Mouse (Mus musculus) retina, embryonic 14.5 days (tissue): ENCODE data around the gene Slc44a3.

Experiments
- DNase-seq: peaks from one replicate; pipeline ENCODE4 v3.0.0-alpha.2; 2015; ENCODE audit warnings: low spot score

The Slc44a3 gene

DNA sequence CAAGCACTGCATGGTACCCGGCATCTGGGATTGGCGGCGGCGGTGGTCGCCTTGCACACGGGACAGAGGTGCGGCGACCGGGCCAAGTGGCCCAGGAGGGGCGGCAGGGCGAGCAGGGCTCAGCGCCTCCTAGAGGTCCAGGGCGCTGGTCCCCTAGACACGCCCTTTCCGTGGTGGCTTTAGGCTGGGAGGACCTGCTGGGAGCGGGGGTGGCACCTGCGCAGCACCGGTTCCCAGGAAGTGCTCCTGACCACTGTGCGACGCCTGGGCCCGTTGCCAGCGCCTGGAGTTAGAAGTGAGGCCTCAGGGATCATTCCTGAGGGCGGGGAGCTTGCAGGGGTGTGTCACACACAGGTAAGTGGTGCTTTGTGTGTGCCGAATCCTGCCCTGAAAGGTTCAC, at the start of gene Slc44a3:
TSS of gene Slc44a3 (minus strand) at position 229 of the 400 bp plus-strand sequence.
- DNase-seq, result peak; percentile 41

GRCm38 (mm10) chr3:121579880-121580549, 47.8 kb upstream of the Slc44a3 start:
- DNase-seq, result no peak

DNA sequence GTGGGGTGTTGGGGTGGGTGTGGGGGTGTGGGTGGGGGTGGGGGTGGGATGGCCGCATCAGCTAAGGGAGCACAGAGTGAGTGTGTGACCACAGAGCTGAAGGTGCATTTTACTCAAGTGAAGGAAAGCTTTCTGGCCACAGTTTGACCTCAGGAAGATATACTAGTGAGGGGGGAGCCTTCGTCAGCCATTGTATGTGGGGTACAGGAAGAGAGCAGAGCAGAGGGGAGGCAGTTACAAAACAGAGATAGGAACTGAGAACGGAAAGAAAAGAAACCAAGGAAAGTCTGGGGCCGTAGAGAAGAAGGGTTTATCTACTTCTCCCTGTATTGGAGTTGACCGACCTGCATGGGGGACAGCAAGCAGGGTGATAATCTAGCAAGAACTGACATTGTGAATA, 47.2 kb upstream of the Slc44a3 start:
- no peak for DNase-seq

DNA sequence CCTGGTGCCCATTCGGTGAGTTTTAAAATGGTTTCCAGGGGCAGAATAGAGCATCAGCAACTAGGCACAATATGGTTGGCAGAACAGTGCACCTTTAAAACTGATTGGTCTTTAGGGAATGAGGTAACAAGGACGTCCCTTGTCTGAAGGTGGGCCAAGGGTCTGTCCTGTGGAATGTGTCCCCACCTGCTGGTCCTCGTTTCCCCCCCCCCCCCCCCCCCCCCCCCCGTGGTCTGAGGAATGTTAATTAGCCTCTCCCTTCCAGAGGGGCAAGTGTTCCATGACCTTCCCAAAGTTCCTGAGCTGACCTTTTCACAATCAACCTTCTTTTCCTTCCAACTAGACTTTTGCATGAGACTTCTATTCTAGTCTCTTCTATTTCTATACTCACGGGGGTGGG, 46.5 kb upstream of the Slc44a3 start:
- DNase-seq, result no peak

GRCm38 (mm10) chr3:121577641-121578040, 45.4 kb upstream of the Slc44a3 start:
- DNase-seq, result no peak

- no peak for DNase-seq
These were observed 44.9 kb upstream of the Slc44a3 start for GRCm38 (mm10) chr3:121577032-121577591.

- no peak for DNase-seq
These were observed 44.2 kb upstream of the Slc44a3 start for GRCm38 (mm10) chr3:121576367-121576766.

DNA sequence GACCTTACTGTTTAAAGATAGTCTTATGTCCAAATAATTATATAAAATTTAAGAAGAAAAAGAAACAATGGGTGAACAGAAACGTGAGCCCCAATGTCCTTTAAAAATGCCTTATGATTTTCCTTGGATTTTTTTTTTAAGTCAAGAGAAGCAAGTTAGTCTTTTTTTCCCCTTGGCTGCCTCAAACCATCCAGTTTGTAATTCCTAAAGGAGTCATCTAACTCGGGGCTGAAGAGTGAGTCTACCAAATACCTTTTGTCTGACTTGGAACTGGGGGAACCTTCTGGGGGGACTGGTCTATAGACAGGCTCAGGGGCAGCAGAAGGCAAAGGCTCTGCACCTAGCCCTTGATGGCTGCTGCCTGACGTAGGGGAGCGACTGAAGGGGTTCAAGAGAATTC, 42.2 kb upstream of the Slc44a3 start:
- no peak for DNase-seq

DNA sequence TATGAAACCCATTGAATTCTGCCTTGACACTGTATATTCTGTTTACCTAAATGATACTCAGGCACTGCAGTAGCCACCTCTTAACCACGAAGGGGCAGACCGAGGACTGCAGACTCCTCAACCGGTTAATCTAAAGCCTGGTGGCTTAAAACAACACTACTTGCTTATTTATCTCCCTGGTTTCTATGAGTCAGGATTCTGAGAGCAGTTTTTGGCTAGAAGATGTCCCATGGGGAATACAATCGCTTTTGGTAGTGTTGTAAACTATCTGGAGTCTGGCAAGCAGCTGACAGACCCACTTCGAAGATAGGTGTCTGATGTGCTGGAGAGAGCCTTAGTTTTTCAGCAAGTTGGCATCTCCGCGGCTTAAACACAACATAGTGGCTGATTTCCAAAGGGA, 41.7 kb upstream of the Slc44a3 start:
- DNase-seq, result no peak

DNA sequence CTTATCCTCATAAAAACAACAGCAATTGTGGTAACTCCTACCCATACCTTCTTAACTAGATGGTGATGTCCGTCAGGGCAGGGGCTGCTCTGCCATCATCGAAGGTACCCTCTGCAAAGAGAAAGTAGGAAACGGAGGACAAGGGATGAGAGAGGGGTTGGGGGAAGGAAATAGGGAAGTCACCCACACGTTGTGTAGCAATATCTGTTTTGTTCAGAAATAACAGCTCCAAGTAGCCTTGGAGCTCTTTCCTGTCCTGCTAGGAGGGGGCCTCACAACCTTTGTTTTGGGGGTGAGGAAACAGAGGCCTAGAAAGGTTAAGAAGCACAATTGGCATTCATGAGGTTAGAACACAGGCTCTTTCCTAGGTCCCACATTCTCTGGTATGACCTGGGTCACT, 39.3 kb upstream of the Slc44a3 start:
- DNase-seq, result no peak

DNA sequence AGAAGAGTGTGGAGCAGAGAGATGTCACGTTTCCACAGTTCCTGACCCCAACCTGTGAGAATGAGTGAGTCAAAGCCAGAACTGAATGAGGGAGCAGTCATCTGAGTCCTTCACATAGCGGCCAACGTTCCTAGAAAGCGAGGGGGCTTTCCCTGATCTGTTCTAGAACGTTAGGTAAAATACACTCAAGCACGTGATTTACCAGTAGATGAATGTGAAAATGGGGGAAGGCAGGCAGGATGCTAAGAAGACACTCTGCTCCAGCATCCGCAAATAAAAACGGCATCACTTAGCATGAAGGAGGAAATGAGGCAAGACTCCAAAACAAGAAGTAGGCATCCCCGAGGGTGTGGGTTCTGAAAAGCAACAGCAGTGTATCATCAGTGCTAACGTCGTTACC, 38.4 kb upstream of the Slc44a3 start:
- no peak for DNase-seq

- no peak for DNase-seq
These were observed 37.6 kb upstream of the Slc44a3 start for GRCm38 (mm10) chr3:121569767-121570166.

- no peak for DNase-seq
These were observed 36.8 kb upstream of the Slc44a3 start for GRCm38 (mm10) chr3:121569004-121569403.

DNA sequence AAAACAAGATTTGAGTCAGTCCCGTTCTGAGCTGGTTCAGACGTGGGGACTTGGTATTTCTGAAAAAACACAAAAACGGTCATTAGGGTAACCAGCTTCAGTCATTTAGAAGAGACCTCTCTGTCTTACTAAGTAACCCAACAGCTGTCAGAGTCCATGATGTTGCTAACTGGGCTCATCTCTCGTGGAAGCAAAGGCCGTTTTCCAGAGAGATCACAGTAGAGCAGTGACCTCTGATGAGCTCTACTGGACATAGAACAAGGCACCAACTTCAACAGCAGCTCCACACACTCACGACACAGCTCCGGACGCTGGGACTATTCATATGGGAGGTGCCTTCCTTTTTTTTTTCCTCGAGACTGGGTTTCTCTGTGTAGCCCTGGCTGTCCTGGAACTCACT, 35.7 kb upstream of the Slc44a3 start:
- DNase-seq, result no peak

GRCm38 (mm10) chr3:121567337-121567900, 35.2 kb upstream of the Slc44a3 start:
- DNase-seq, result no peak

DNA sequence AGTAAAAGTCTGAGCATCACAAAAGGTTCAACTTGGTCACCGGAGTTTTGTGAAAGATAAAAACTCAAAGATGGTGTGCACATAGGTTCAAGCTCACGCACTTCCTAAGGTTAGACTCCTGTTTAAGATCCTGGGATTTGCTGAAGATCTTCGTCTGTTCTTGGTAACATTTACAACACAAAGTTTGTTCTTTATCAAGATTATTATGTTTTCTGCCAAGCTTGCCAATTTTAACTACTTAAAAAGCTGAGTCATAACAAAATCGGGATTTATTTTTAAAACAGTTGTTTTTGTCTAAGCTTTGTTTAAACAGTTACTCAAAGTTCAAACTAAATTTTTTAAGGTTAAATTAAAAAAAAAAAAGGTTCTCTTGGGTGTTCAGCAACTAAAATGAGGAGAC, 34.7 kb upstream of the Slc44a3 start:
- DNase-seq, result no peak

DNA sequence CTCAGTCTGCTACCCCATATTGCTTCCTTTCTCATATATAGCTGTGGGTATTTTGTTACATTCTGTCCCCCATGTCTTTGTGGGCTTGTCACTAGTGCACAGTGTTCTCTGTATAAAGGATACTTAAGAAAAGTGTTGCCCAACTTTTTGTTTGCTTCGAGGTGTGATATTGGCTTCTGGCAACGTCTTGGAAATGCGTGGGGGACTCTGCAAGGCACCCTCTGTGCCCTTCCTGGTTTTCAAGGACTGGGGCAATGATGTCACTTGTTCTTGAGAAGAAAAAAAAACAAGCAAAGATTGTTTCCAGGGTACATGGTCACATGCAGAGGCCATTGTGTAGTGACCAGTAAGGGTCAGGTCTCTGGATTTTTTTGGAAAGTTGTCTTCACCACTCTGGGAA, 29.6 kb upstream of the Slc44a3 start:
- DNase-seq, result no peak

DNA sequence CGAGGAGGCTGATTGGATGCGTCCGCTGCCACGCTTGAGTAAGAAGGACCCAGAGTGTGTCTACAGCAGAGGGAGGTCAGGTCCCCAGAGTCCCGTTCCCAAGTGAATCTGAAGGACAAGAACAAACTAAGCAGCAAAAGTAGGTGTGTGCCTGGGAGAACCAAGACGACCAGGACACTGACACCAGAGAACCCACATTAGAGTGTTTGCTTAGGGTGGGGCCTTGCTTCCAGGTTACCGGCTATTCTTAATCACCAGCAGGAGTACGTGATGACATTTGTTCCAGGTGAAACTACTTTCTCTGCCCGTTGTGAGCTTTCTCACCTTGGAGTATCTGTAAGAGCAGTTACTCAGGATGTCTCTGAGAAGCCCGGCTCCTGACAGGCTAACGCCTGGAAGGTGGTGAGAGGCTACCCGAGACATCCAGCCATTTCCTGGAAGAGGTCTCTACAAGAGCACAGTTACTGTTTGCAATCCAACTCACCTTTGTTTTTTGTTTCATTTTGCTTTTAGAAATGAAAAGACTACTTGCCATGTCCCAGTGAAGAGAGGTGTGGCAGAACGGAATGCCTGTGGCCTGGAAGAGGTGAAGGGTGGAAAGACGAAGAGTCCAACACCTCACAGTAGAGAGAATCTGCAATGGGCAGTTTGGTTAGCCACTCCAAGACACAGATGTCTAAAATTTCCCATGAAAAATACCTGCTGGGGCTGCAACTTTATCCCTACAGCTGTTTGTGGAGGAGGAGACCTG, 28.1 kb upstream of the Slc44a3 start:
- no peak for DNase-seq

DNA sequence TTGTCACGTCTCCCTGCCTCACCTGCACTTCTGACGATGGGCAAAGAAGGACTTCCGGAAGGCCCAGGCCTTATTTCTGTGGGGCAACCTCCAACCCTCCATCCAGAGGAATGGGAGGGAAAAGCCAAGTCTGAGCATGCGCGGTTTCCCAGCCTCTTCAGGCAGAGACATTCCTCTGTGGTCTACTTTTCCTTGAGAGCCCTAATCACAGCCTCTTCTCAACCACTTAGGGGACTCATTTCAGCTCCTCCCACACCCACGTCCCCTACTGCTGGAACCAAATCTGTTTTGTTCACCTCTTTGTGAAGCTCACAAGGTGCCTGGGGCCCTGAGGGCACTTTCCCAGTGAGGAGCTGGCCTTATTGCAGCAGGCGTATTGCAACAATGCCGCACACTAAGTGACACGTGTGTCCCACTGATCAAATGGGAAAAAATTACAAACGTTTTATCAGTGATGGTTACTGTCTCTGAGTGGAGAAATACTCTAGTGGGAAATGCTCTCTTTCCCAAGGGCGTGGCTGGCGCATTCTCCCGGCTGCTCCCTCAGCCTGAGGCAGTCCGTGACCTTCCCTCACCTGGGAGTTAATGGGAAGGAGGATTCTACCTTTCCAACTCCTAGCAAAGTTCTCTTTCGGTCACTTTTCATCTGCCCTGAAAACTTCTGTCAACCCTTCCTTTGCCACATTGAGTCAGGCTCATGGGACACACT, 27.4 kb upstream of the Slc44a3 start:
- no peak for DNase-seq

DNA sequence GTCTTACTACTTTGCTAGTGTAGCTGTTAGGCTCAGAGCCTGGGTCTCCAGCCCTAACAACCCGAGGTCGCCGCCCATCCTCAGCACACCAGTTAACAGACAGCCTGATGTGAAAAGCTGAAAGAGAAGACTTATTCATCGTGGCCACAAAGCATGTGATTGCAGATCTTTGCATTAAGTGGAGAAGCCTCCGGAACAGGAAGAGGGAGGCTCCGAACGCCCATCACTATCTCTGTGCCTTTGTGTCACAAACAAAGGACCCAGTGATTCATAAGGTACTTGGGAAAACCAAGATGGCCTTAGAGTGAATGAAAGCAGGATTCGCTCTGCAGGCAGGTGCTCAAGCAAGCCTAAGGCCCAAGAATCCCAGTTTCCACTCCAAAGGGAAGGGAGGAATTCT, 26.7 kb upstream of the Slc44a3 start:
- DNase-seq, result no peak

DNA sequence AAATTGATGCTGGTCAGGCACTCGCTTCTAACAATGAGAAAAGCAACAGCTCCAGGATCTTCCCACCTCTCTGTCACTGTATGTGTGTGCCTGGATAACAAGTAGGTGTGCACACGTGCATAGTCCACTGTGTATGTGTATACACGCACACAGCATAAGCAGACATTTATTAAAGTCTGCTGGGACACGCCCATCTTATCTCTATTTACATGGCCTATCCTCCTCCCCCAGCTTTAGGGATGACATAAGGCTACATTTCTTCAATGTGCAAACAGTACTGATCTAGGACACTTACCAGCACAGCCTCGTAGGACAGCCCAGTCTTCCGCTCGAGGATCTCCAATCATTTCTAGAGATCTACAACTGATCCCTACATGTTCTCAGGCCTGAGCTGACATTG, 24.1 kb upstream of the Slc44a3 start:
- no peak for DNase-seq

DNA sequence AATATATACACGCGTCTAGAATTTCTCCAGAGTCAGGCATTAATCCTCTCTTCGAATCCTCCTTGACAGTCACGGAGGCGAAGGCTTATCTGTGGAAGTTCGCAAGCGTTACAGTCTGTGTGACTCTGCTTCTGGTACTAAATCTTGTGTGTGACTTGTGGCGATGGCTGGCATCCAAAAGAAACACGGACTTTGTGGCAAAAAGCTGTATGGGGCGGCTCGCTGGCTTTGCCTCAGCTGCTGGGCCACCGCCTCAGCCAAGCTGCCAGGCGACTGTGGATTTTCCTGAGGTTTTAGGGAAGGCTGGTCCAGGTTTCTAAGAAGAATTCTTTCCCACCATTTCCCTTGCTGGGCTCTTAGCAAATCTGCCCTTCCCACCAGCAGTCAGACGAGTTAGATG, 21.1 kb upstream of the Slc44a3 start:
- no peak for DNase-seq

- no peak for DNase-seq
These were observed 20.5 kb upstream of the Slc44a3 start for GRCm38 (mm10) chr3:121552723-121553122.
